Mouse (Mus musculus) hindbrain, embryonic 11.5 days (tissue): ENCODE results near the gene Slc8b1. TPM values are rescaled to one million over a fixed set of nuclear protein-coding genes. Genes with fewer than 3 reads are reported as not detected.

Experiments used
- ATAC-seq: fragments of 200-750 bp; cut with Nextera tagmentation; 2 replicates; pipeline ENCODE4 v1.8.0; 2017; ENCODE audit warnings: mild to moderate bottlenecking, moderate TSS enrichment, moderate library complexity; ENCODE audit not compliant: low FRiP score
- DNase-seq: peaks from one replicate; pipeline ENCODE4 v3.0.0-alpha.2; 2015; ENCODE audit warnings: low spot score
- H3K27ac ChIP-seq: fragments of 300-500 bp; sonication (generic); 2 replicates; pipeline ENCODE4 v1.5.1; 2014; ENCODE audit warnings: mild to moderate bottlenecking, low read depth, low read length
- H3K27me3 ChIP-seq: fragments of 300-500 bp; sonication (generic); 2 replicates; pipeline ENCODE4 v1.6.1; 2014; ENCODE audit warnings: mild to moderate bottlenecking, low read length, moderate library complexity, mixed read lengths; ENCODE audit not compliant: control insufficient read depth, insufficient read depth
- H3K36me3 ChIP-seq: fragments of 300-500 bp; sonication (generic); 2 replicates; pipeline ENCODE4 v1.6.1; 2014; ENCODE audit warnings: mild to moderate bottlenecking, low read length, moderate library complexity, mixed read lengths; ENCODE audit not compliant: control insufficient read depth, insufficient read depth
- H3K4me1 ChIP-seq: fragments of 300-500 bp; sonication (generic); replicated peaks from 2 replicates; pipeline ENCODE4 v1.6.1; 2014; ENCODE audit warnings: low read length, mixed read lengths; ENCODE audit not compliant: control insufficient read depth, insufficient read depth
- H3K4me2 ChIP-seq: fragments of 300-500 bp; sonication (generic); replicated peaks from 2 replicates; pipeline ENCODE4 v1.6.1; 2014; ENCODE audit warnings: mild to moderate bottlenecking, low read depth, low read length
- H3K4me3 ChIP-seq: fragments of 300-500 bp; sonication (generic); 2 replicates; pipeline ENCODE4 v1.5.1; 2014; ENCODE audit warnings: low read depth, low read length
- H3K9ac ChIP-seq: fragments of 300-500 bp; sonication (generic); 2 replicates; pipeline ENCODE4 v1.6.1; 2014; ENCODE audit warnings: low read depth, low read length
- H3K9me3 ChIP-seq: fragments of 300-500 bp; sonication (generic); 2 replicates; pipeline ENCODE4 v1.6.1; 2016; ENCODE audit warnings: low read length; ENCODE audit not compliant: control insufficient read depth
- WGBS: fragments of 180-500 bp; shearing (Covaris S2); extraction: QIAGEN DNeasy Blood & Tissue Kit; methylation state at CpG from one replicate; pipeline ENCODE4 v1.1.7; 2014; 5-methylcytosine and 5-hydroxymethylcytosine counted together
- polyA plus RNA-seq: library from polyadenylated mRNA; unstranded; fragments of >200 nt; fragmentation: Nextera tagmentation; extraction: Ambion mirVana; gene quantifications from 2 replicates; pipeline ENCODE4 v1.2.1, GENCODE M21; 2014

The Slc8b1 gene
- polyA plus RNA-seq, 1 experiment from 2014 or later = 1.5 TPM

GRCm38 (mm10) chr5:120563914-120564311 is 52.9 kb downstream of the Slc8b1 start:
- Histone ChIP-seq H3K9me3 (no peaks in the 10 kb centered on the region), H3K4me3 (no peak overlapping the region), H3K4me1 (peaks cover 42% of the 10 kb centered on the region), H3K9ac (no peak overlapping the region), H3K36me3 (no peaks in the 10 kb centered on the region), H3K27me3 (no peaks in the 10 kb centered on the region), H3K27ac (no peak overlapping the region), H3K4me2 (no peak overlapping the region)
- 52% methylated on average over 4 of the region's 4 CpGs for WGBS
- DNase-seq (no peak), ATAC-seq (no peak)

GRCm38 (mm10) chr5:120565171-120565905 is 54.4 kb downstream of the Slc8b1 start:
- Histone ChIP-seq H3K9me3 (no peaks in the 10 kb centered on the region), H3K4me1 (peaks cover 35% of the 10 kb centered on the region), H3K4me3 (no peak overlapping the region), H3K4me2 (no peak overlapping the region), H3K9ac (no peak overlapping the region), H3K27me3 (no peaks in the 10 kb centered on the region), H3K27ac (peak overlapping the region; percentile 70), H3K36me3 (no peaks in the 10 kb centered on the region)
- 38% methylated on average over 15 of the region's 15 CpGs for WGBS
- ATAC-seq = no peak
- DNase-seq = peak; percentile 29

GRCm38 (mm10) chr5:120566101-120566500 is 55.1 kb downstream of the Slc8b1 start:
- no peak overlapping the region for H3K4me3 ChIP-seq
- DNase-seq (peak; percentile 36), ATAC-seq (no peak)
- 48% methylated on average over 5 of the region's 5 CpGs for WGBS
- no peak overlapping the region for H3K4me2 ChIP-seq
- no peaks in the 10 kb centered on the region for H3K9me3 ChIP-seq
- H3K27ac ChIP-seq = peak overlapping the region; percentile 70
- H3K4me1 ChIP-seq = peaks cover 32% of the 10 kb centered on the region
- H3K27me3 ChIP-seq = no peaks in the 10 kb centered on the region
- no peaks in the 10 kb centered on the region for H3K36me3 ChIP-seq
- H3K9ac ChIP-seq = no peak overlapping the region

GRCm38 (mm10) chr5:120566681-120567252 is 55.8 kb downstream of the Slc8b1 start:
- 0 out of 2 replicates have a peak overlapping the region, but pooled peaks have one; percentile 4 for H3K4me2 ChIP-seq
- no peaks in the 10 kb centered on the region for H3K27me3 ChIP-seq
- H3K9me3 ChIP-seq = no peaks in the 10 kb centered on the region
- H3K4me1 ChIP-seq = peaks cover 32% of the 10 kb centered on the region
- H3K36me3 ChIP-seq = no peaks in the 10 kb centered on the region
- peak; percentile 26 for DNase-seq
- H3K27ac ChIP-seq = peak overlapping the region; percentile 70
- H3K9ac ChIP-seq = peak overlapping the region; percentile 3; the same call in 1 of the 2 replicates
- WGBS = 57% methylated on average over 9 of the region's 9 CpGs
- peak; percentile 3; the same call in 1 of the 2 replicates for ATAC-seq
- no peak overlapping the region for H3K4me3 ChIP-seq

- no peaks in the 10 kb centered on the region for H3K9me3 ChIP-seq
- peaks cover 32% of the 10 kb centered on the region for H3K4me1 ChIP-seq
- peak overlapping the region; percentile 70 for H3K27ac ChIP-seq
- peak; percentile 68 for DNase-seq
- peak overlapping the region; percentile 4; the same call in 1 of the 2 replicates for H3K4me2 ChIP-seq
- ATAC-seq = peak; percentile 53; the same call in 1 of the 2 replicates
- 12% methylated on average over 21 of the region's 21 CpGs for WGBS
- H3K9ac ChIP-seq = peak overlapping the region; percentile 3; the same call in 1 of the 2 replicates
- no peak overlapping the region for H3K4me3 ChIP-seq
- H3K27me3 ChIP-seq = no peaks in the 10 kb centered on the region
- H3K36me3 ChIP-seq = no peaks in the 10 kb centered on the region
These were observed 56.3 kb downstream of the Slc8b1 start for GRCm38 (mm10) chr5:120567253-120567701.

GRCm38 (mm10) chr5:120567761-120568211 is 56.8 kb downstream of the Slc8b1 start:
- H3K36me3 ChIP-seq = no peaks in the 10 kb centered on the region
- DNase-seq = no peak

GRCm38 (mm10) chr5:120568336-120568768 is 57.4 kb downstream of the Slc8b1 start:
- DNase-seq (no peak), ATAC-seq (no peak)
- peaks cover 29% of the 10 kb centered on the region for H3K4me1 ChIP-seq
- no peak overlapping the region for H3K4me2 ChIP-seq
- H3K9me3 ChIP-seq = no peaks in the 10 kb centered on the region
- H3K4me3 ChIP-seq = no peak overlapping the region
- H3K27me3 ChIP-seq = no peaks in the 10 kb centered on the region
- peak overlapping the region; percentile 1; the same call in 1 of the 2 replicates for H3K9ac ChIP-seq
- H3K27ac ChIP-seq = peak overlapping the region; percentile 70
- no peaks in the 10 kb centered on the region for H3K36me3 ChIP-seq
- 65% methylated on average over 9 of the region's 9 CpGs for WGBS

More at GRCm38 (mm10) chr5:120567761-120568211, 56.8 kb downstream of the Slc8b1 start:
- no peaks in the 10 kb centered on the region for H3K9me3 ChIP-seq
- H3K27ac ChIP-seq = peak overlapping the region; percentile 70
- peaks cover 32% of the 10 kb centered on the region for H3K4me1 ChIP-seq
- ATAC-seq = no peak
- no peak overlapping the region; the same call in 1 of the 2 replicates for H3K4me2 ChIP-seq
- peak overlapping the region; percentile 3; the same call in 1 of the 2 replicates for H3K9ac ChIP-seq
- no peaks in the 10 kb centered on the region for H3K27me3 ChIP-seq
- 48% methylated on average over 14 of the region's 14 CpGs for WGBS
- no peak overlapping the region for H3K4me3 ChIP-seq

GRCm38 (mm10) chr5:120568964-120569363 is 58.0 kb downstream of the Slc8b1 start:
- no peaks in the 10 kb centered on the region for H3K36me3 ChIP-seq
- H3K4me3 ChIP-seq = no peak overlapping the region
- 94% methylated on average over 4 of the region's 4 CpGs for WGBS
- H3K4me1 ChIP-seq = peaks cover 28% of the 10 kb centered on the region
- no peaks in the 10 kb centered on the region for H3K27me3 ChIP-seq
- no peaks in the 10 kb centered on the region for H3K9me3 ChIP-seq
- ATAC-seq (no peak), DNase-seq (no peak)
- no peak overlapping the region for H3K27ac ChIP-seq
- H3K9ac ChIP-seq = no peak overlapping the region
- H3K4me2 ChIP-seq = no peak overlapping the region
